Mouse (Mus musculus) ZHBTc4 (cell line): ENCODE results near the gene Ogfr.
A peak's percentile ranks its signal among the peaks of the same experiment; 100 is the strongest.

ENCODE experiments used
- DNase-seq: peaks from one replicate; pipeline ENCODE4 v3.0.0-alpha.2; 2011; ENCODE audit warnings: low read depth, low spot score

Gene Ogfr

GRCm38 (mm10) chr2:180589123-180589831 lies at the start of gene Ogfr:
TSS of gene Ogfr (plus strand) at chr2:180589245.
- DNase-seq, result peak; percentile 91

GRCm38 (mm10) chr2:180543675-180544074 lies 45.4 kb upstream of the Ogfr start:
- no peak for DNase-seq

GRCm38 (mm10) chr2:180545046-180545445 lies 44.0 kb upstream of the Ogfr start:
- peak; percentile 53 for DNase-seq

GRCm38 (mm10) chr2:180547384-180548106 lies 41.5 kb upstream of the Ogfr start:
- DNase-seq, result peak; percentile 48

GRCm38 (mm10) chr2:180552340-180552739 lies 36.7 kb upstream of the Ogfr start:
- no peak for DNase-seq

GRCm38 (mm10) chr2:180555219-180555618 lies 33.8 kb upstream of the Ogfr start:
- DNase-seq, result no peak

- no peak for DNase-seq
These were observed 32.6 kb upstream of the Ogfr start for GRCm38 (mm10) chr2:180556470-180556869.

- DNase-seq, result peak; percentile 62
These were observed 28.8 kb upstream of the Ogfr start for GRCm38 (mm10) chr2:180560245-180560644.

- no peak for DNase-seq
These were observed 26.9 kb upstream of the Ogfr start for GRCm38 (mm10) chr2:180562146-180562545.

GRCm38 (mm10) chr2:180563296-180563695 lies 25.7 kb upstream of the Ogfr start:
- no peak for DNase-seq

- DNase-seq, result no peak
These were observed 25.2 kb upstream of the Ogfr start for GRCm38 (mm10) chr2:180563841-180564240.

- peak; percentile 82 for DNase-seq
These were observed 22.7 kb upstream of the Ogfr start for GRCm38 (mm10) chr2:180566240-180566913.

- DNase-seq, result no peak
These were observed 19.9 kb upstream of the Ogfr start for GRCm38 (mm10) chr2:180569028-180569643.

- no peak for DNase-seq
These were observed 12.6 kb upstream of the Ogfr start for GRCm38 (mm10) chr2:180576482-180576881.

GRCm38 (mm10) chr2:180578686-180579085 lies 10.4 kb upstream of the Ogfr start:
- peak; percentile 76 for DNase-seq

- peak; percentile 50 for DNase-seq
These were observed 8.0 kb upstream of the Ogfr start, which contains the start of gene Mrgbp for GRCm38 (mm10) chr2:180581002-180581401. TSS of gene Mrgbp (plus strand) at chr2:180581304.

- peak; percentile 97 for DNase-seq
These were observed 6.4 kb upstream of the Ogfr start for GRCm38 (mm10) chr2:180582481-180583153.

GRCm38 (mm10) chr2:180583154-180583507 lies 5.9 kb upstream of the Ogfr start:
- no peak for DNase-seq

GRCm38 (mm10) chr2:180588736-180589122 lies 316 bp upstream of the Ogfr start:
- no peak for DNase-seq

GRCm38 (mm10) chr2:180597490-180597889 lies 8.4 kb downstream of the Ogfr start, which contains the start of gene Col9a3:
TSS of gene Col9a3 (plus strand) at chr2:180597790.
- peak; percentile 18 for DNase-seq

GRCm38 (mm10) chr2:180598157-180598705 lies 9.2 kb downstream of the Ogfr start:
- peak; percentile 35 for DNase-seq
